Mouse (Mus musculus) heart, postnatal 0 days (tissue): ENCODE data around the gene Jade2.

Experiments
- CTCF ChIP-seq: IDR thresholded peaks from 2 replicates; pipeline ENCODE4 v1.5.1; 2016; ENCODE audit warnings: antibody characterized with exemption, control low read depth, low read depth
- EP300 ChIP-seq: IDR thresholded peaks from 2 replicates; pipeline ENCODE4 v1.6.1; 2016; ENCODE audit warnings: antibody characterized with exemption, low read depth

DNA sequence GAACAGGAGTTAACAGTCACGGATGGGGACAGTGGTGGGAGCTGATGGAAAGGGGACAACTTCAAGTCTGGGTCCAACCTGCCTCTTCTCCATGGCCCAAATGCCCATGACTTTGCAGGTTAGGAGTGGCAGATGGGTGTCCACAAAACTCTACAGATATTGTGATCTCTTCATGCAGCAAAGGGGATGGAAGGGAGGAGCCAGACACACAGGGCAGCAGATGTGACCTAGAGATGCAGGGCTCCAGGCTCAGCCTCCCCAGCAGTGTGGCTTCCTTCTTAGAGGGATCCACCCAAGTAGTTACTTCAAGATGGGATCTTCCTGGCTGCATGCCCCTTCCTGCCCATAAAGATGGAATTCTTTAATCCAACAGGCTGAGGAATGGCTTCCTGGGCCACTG lies 9.6 kb downstream of the Jade2 start:
- no peak for TF ChIP-seq CTCF
- TF ChIP-seq EP300 = no peak
